Mouse (Mus musculus) limb, embryonic 14.5 days (tissue): ENCODE measurements around the gene Klf15. TPM values are rescaled to one million over a fixed set of nuclear protein-coding genes. Genes with fewer than 3 reads are reported as not detected.

ENCODE experiments used
- ATAC-seq: fragments of 200-750 bp; cut with Nextera tagmentation; 2 replicates; pipeline ENCODE4 v1.8.0; 2017; ENCODE audit warnings: low read depth, moderate number of reproducible peaks, moderate TSS enrichment; ENCODE audit not compliant: low FRiP score
- DNase-seq: peaks from one replicate; pipeline ENCODE4 v3.0.0-alpha.2; 2015; ENCODE audit warnings: low spot score
- H3K27ac ChIP-seq: fragments of 300-500 bp; sonication (generic); replicated peaks from 2 replicates; pipeline ENCODE4 v1.5.1; 2014; ENCODE audit warnings: low read depth, mild to moderate bottlenecking, low read length, moderate library complexity, mixed read lengths
- H3K27me3 ChIP-seq: fragments of 300-500 bp; sonication (generic); 2 replicates; pipeline ENCODE4 v1.6.1; 2014; ENCODE audit warnings: low read length, mixed read lengths; ENCODE audit not compliant: control insufficient read depth, insufficient read depth
- H3K36me3 ChIP-seq: fragments of 300-500 bp; sonication (generic); 2 replicates; pipeline ENCODE4 v1.6.1; 2014; ENCODE audit warnings: mild to moderate bottlenecking, low read length, moderate library complexity, mixed read lengths; ENCODE audit not compliant: control insufficient read depth, insufficient read depth
- H3K4me1 ChIP-seq: fragments of 300-500 bp; sonication (generic); 2 replicates; pipeline ENCODE4 v1.6.1; 2014; ENCODE audit warnings: antibody characterized with exemption, low read length, mixed read lengths; ENCODE audit not compliant: control insufficient read depth, insufficient read depth
- H3K4me2 ChIP-seq: fragments of 300-500 bp; sonication (generic); replicated peaks from 2 replicates; pipeline ENCODE4 v1.6.1; 2014; ENCODE audit warnings: low read depth, mild to moderate bottlenecking, low read length, moderate library complexity; ENCODE audit not compliant: severe bottlenecking
- H3K4me3 ChIP-seq: fragments of 300-500 bp; sonication (generic); replicated peaks from 2 replicates; pipeline ENCODE4 v1.5.1; 2014; ENCODE audit warnings: low read length
- H3K9ac ChIP-seq: fragments of 300-500 bp; sonication (generic); 2 replicates; pipeline ENCODE4 v1.6.1; 2014; ENCODE audit warnings: mild to moderate bottlenecking, low read depth, low read length, moderate library complexity; ENCODE audit not compliant: severe bottlenecking
- H3K9me3 ChIP-seq: fragments of 300-500 bp; sonication (generic); 2 replicates; pipeline ENCODE4 v1.6.1; 2016; ENCODE audit warnings: low read length; ENCODE audit not compliant: control insufficient read depth
- POLR2A ChIP-seq: fragments of 200-500 bp; IDR thresholded peaks from 2 replicates; pipeline ENCODE4 v1.8.0; 2012; ENCODE audit warnings: inconsistent platforms, mild to moderate bottlenecking, moderate library complexity, borderline replicate concordance; ENCODE audit not compliant: insufficient read depth, insufficient read length; ENCODE audit errors: extremely low read depth
- WGBS: fragments of 180-500 bp; shearing (Covaris S2); extraction: QIAGEN DNeasy Blood & Tissue Kit; methylation state at CpG from one replicate; pipeline ENCODE4 v1.1.7; 2014; 5-methylcytosine and 5-hydroxymethylcytosine counted together
- polyA plus RNA-seq, 2 experiments: library from polyadenylated mRNA; depleted of rRNA in 1 of 2; stranded (reverse) in 1 of 2; unstranded in 1 of 2; fragments of >200 nt; fragmentation: Nextera tagmentation in 1 of 2; extraction: Ambion mirVana in 1 of 2; gene quantifications; 2 replicates each; pipeline versions ENCODE4 v1.2.1 to v1.2.3; 2012 to 2014

Gene Klf15
- polyA plus RNA-seq, 2 experiments: 5.3 to 7.0 TPM

- H3K9ac ChIP-seq: no peak overlapping the region
- WGBS: 73% methylated on average over 14 of the region's 14 CpGs
- no peak overlapping the region for H3K4me3 ChIP-seq
- H3K27me3 ChIP-seq: 0 out of 2 replicates have a peak, but pooled peaks cover 8% of the 10 kb centered on the region
- no peak overlapping the region for H3K4me2 ChIP-seq
- TF ChIP-seq POLR2A: no peak
- no peak for DNase-seq
- ATAC-seq: no peak
- H3K4me1 ChIP-seq: no peaks in the 10 kb centered on the region; the same call in 1 of the 2 replicates
- no peaks in the 10 kb centered on the region for H3K36me3 ChIP-seq
- H3K9me3 ChIP-seq: no peaks in the 10 kb centered on the region
- no peak overlapping the region for H3K27ac ChIP-seq
These were observed 32.5 kb upstream of the Klf15 start for GRCm38 (mm10) chr6:90429911-90430310.

GRCm38 (mm10) chr6:90431487-90431886 lies 30.9 kb upstream of the Klf15 start:
- no peak for DNase-seq
- Histone ChIP-seq H3K27ac (no peak overlapping the region), H3K9ac (no peak overlapping the region), H3K27me3 (0 out of 2 replicates have a peak, but pooled peaks cover 8% of the 10 kb centered on the region), H3K4me3 (no peak overlapping the region), H3K36me3 (no peaks in the 10 kb centered on the region), H3K4me1 (no peaks in the 10 kb centered on the region; the same call in 1 of the 2 replicates), H3K4me2 (no peak overlapping the region), H3K9me3 (no peaks in the 10 kb centered on the region)
- TF ChIP-seq POLR2A: no peak
- WGBS: 70% methylated on average over 2 of the region's 2 CpGs
- ATAC-seq: no peak

GRCm38 (mm10) chr6:90434687-90435086 lies 27.7 kb upstream of the Klf15 start:
- H3K4me1 ChIP-seq: no peaks in the 10 kb centered on the region
- no peak for ATAC-seq
- no peak for TF ChIP-seq POLR2A
- H3K9ac ChIP-seq: no peak overlapping the region
- H3K36me3 ChIP-seq: no peaks in the 10 kb centered on the region
- no peak overlapping the region for H3K27ac ChIP-seq
- WGBS: 76% methylated on average over 3 of the region's 3 CpGs
- no peaks in the 10 kb centered on the region for H3K27me3 ChIP-seq
- DNase-seq: no peak
- no peak overlapping the region for H3K4me3 ChIP-seq
- no peak overlapping the region for H3K4me2 ChIP-seq
- no peaks in the 10 kb centered on the region for H3K9me3 ChIP-seq

GRCm38 (mm10) chr6:90435195-90435618 lies 27.2 kb upstream of the Klf15 start:
- 19% methylated on average over 11 of the region's 11 CpGs for WGBS
- no peaks in the 10 kb centered on the region for H3K36me3 ChIP-seq
- H3K4me3 ChIP-seq: no peak overlapping the region
- no peak overlapping the region for H3K4me2 ChIP-seq
- no peaks in the 10 kb centered on the region for H3K27me3 ChIP-seq
- H3K27ac ChIP-seq: no peak overlapping the region
- H3K9ac ChIP-seq: no peak overlapping the region
- no peak for TF ChIP-seq POLR2A
- ATAC-seq: no peak
- H3K9me3 ChIP-seq: no peaks in the 10 kb centered on the region
- peak; percentile 86 for DNase-seq
- no peaks in the 10 kb centered on the region for H3K4me1 ChIP-seq

GRCm38 (mm10) chr6:90436192-90436907 lies 26.0 kb upstream of the Klf15 start:
- Histone ChIP-seq H3K27ac (no peak overlapping the region), H3K9ac (no peak overlapping the region), H3K4me2 (no peak overlapping the region), H3K4me3 (no peak overlapping the region), H3K4me1 (no peaks in the 10 kb centered on the region), H3K9me3 (no peaks in the 10 kb centered on the region), H3K27me3 (no peaks in the 10 kb centered on the region), H3K36me3 (no peaks in the 10 kb centered on the region)
- no peak for TF ChIP-seq POLR2A
- 82% methylated on average over 10 of the region's 10 CpGs for WGBS
- ATAC-seq (no peak), DNase-seq (no peak)
